Mouse (Mus musculus) neural tube, postnatal 0 days (tissue): Measurements from ENCODE around the gene B3galt5. TPM values are rescaled to one million over a fixed set of nuclear protein-coding genes. Genes with fewer than 3 reads are reported as not detected.

ENCODE experiments used
- polyA plus RNA-seq: library from polyadenylated mRNA; unstranded; fragments of >200 nt; fragmentation: Nextera tagmentation; extraction: Ambion mirVana; gene quantifications from 2 replicates; pipeline ENCODE4 v1.2.1, GENCODE M21; 2015

B3galt5 gene
- 8.8 and 9.0 TPM in 2 replicates for polyA plus RNA-seq

DNA sequence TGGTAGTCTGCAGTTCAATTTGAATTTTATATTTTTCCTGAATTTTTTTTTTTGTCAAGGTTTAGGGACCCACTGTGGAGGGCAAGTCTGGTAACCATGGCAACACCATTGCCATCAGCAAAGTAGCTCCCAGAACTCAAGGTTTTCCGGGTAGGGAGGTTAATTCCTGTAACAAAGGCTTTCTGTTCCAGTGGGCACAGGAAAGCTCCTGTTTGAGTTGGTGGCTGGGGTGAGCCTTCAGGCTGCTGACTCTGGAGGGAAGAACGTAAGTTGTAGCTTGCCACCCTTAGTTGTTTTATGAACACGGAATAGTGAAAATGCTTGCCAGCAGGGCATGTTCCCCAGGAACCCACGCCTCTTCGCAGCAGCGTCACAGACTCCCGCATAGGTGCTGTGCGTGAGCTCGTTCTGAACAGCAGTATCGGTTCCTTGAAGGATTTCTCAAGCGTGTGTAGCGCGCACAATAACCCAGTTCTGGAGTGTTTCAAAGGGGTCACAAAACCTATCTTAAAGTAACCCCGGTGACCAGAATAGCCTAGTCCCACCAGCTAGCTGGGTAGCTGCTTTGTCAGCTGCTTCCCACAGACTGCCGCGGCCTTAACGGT, at the start of gene B3galt5:
Gene B3galt5, plus strand, starts transcription at position 436 of the 605 bp plus-strand sequence.

DNA sequence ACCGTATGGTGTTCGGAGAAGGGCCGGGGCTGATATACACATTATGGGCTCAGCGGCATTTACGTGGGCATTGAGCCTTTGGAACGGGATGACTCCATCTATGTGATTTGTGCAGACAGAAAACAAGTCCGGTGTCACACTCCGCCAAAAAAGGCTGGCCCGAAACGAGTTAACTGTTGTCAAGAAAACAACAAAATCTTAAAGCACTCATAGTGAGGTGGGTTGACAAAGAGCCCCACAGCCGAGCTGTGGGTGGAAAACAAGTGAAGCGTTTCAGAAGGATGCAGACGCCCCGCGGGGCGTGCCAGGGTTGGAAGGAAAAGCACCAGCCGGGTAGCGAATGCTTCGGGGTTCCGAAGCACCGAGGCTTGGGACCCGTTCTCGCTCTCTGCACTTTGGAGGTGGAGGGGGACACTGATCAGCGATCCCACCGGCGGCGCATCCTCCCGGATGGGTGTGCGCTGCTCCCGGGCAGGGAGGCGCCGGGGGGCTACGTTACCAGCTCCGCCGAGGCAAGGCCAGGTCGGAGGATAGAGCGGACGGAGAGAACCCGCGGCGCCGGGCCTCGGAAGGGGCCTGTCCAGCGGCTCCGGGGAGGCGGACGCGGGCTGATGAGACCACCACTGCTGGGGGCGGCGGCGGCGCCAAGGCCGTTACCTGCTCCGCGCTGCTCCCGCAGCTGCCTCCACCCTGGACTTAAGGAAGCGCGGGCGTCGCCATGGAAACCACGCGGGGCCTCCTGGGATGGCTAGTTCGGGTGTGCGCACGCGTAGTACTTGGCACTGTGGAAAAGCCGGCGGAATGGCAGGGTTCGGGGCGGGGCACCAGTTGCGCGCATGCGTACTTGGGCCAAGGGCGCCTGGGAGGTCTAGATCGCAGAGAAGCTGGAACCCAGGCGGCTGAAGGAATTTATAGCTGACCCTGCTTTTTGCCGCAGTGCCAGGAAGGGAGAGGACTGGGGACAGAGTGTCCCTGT, 43.8 kb upstream of the B3galt5 start, which contains the start of gene Lca5l:
Gene Lca5l, minus strand, starts transcription at position 741 of the 976 bp plus-strand sequence.

DNA sequence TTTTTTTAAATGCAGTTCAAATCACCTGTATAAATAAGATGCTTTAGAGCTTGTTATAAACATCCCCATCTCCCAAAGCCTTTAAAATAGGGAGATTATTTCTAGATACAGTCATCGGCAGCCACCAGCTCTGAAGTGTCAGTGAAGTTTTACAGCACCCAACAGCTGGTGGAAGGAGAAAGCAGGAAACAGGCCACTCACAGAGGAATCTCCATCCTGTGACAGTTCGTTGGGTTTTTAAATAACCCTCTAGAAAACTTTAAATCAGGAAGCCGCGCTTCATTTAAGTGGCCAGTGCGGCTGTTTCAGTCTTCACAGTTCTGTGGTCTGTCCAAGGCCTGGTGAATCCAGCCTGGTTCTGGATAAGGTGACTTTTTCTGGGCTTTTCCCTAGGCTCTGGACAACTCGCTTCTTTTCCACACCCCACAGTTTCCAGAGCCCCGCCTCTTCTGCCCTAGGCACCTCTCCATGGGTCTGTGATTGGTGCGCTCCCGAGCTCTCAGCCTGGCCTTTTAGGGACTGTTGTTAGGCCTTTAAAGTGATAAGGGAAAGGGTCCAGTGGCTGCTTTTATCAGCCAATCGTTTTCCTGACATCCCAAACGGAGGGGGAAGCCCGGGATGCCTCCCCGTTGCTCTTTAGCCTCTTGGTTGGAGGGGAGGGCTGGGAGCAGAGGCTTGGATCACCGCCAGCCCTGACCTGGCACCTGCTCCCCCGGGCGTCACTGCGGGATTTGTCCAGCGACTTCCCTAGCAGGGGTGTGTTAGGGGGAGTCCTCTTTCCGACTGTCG, 35.5 kb upstream of the B3galt5 start, which contains the start of gene Sh3bgr:
Gene Sh3bgr, plus strand, starts transcription at position 538 of the 789 bp plus-strand sequence.

Other genes with a start within 250 kb of the B3galt5 start
- 57.2 and 58.4 TPM in 2 replicates for gene Psmg1, start 244.8 kb upstream of the B3galt5 start, polyA plus RNA-seq
- gene Brwd1, start 153.3 kb upstream of the B3galt5 start, polyA plus RNA-seq = 130 and 138 TPM in 2 replicates
- gene Hmgn1, start 108.1 kb upstream of the B3galt5 start, polyA plus RNA-seq = 162 and 164 TPM in 2 replicates
- gene Wrb, start 90.4 kb upstream of the B3galt5 start, polyA plus RNA-seq = 166 and 173 TPM in 2 replicates
- 2.1 and 3.2 TPM in 2 replicates for gene Lca5l, start 43.5 kb upstream of the B3galt5 start, polyA plus RNA-seq
- gene Sh3bgr, start 35.4 kb upstream of the B3galt5 start, polyA plus RNA-seq = 6.3 and 10.0 TPM in 2 replicates
- 0.08 and 0.20 TPM in 2 replicates for gene Itgb2l, start 207.8 kb downstream of the B3galt5 start, polyA plus RNA-seq
- 894 and 1,056 TPM in 2 replicates for gene Pcp4, start 231.8 kb downstream of the B3galt5 start, polyA plus RNA-seq